24 mouse cellular contexts compared by ENCODE assay signal in the genomic region with DNA sequence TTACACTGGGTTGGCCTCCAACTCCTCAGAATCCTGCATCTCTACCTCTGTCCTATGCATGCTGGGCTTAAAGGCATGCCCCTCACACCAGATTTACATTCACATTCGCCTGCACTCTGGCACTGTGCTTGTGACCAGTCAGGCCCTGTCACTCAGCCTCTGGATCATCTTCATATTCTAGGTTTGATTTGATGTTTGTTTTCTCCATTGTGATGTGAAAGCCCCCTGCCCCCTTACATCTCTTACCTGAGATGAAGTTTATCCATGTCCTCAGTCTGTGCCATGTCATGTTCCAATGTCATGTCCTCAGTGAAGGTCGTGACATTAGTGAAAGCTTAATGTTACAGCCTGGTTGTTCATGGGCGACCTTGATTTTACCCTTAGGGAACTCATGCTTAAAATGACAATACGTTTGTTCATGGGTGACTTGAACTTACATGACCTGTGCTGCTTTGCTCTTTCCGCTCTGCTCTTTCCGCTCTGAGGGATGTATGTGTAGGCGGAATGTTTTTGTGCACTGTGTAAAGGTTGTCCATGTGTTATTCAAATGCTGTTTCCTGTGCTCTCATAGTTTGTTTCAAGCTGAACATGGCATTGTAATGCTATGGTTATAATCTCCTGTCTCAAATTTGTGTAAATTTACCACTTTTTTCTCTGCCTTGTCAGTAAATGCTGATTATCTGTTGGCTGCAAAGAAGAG.
A peak's percentile ranks its signal among the peaks of the same experiment; 100 is the strongest.
DNase-seq lines count a peak whose midpoint lies in the region; ATAC-seq and TF ChIP-seq lines count a peak whose summit lies in the region.
"Had no signal": no experiment of that assay in that cellular context is flagged by ENCODE, and none has a peak within 500 bp of the region (broad histone marks: within the 10 kb centered on the region; RNA-seq: fewer than 3 reads in every experiment).

No protein-coding gene starts in this region.

- no peaks in the 10 kb centered on the region for H3K27me3 ChIP-seq in forebrain, embryonic 11.5 days (ENCODE audit: control insufficient read depth, insufficient read depth, low read length)
- H3K27me3 ChIP-seq: embryonic facial prominence, embryonic 13.5 days; forebrain, embryonic 15.5 days; limb, embryonic 13.5 days; lung, embryonic 15.5 days; neural tube, embryonic 15.5 days had no signal

- H3K4me3 ChIP-seq in lung, adult 2 months (replicated peaks; ENCODE audit: extremely low read depth, low read depth, low read length) = no peak overlapping the region
- no peak overlapping the region for H3K4me3 ChIP-seq in forebrain, embryonic 11.5 days (ENCODE audit: low read depth, low read length)
- H3K4me3 ChIP-seq: embryonic facial prominence, embryonic 13.5 days; forebrain, embryonic 15.5 days; heart, embryonic 10.5 days; hindbrain, embryonic 10.5 days; layer of hippocampus, adult 2 months; limb, embryonic 13.5 days; liver, embryonic 13.5 days; lung, embryonic 15.5 days; myocyte; neural tube, embryonic 15.5 days had no signal

- no peak for TF ChIP-seq POLR2A in lung, adult 2 months (IDR thresholded peaks at IDR 0.05; ENCODE audit: borderline replicate concordance, extremely low read depth, low read depth, low read length)

- no peak for TF ChIP-seq CTCF in lung, adult 2 months (IDR thresholded peaks at IDR 0.05; ENCODE audit: insufficient read depth, low read length)

- no peaks in the 10 kb centered on the region for H3K9me3 ChIP-seq in forebrain, embryonic 11.5 days (ENCODE audit: control insufficient read depth, low read length)
- H3K9me3 ChIP-seq: embryonic facial prominence, embryonic 13.5 days; forebrain, embryonic 15.5 days; heart, embryonic 10.5 days; hindbrain, embryonic 10.5 days; limb, embryonic 13.5 days; liver, embryonic 13.5 days; lung, embryonic 15.5 days; neural tube, embryonic 15.5 days had no signal

- no peak for ATAC-seq in forebrain, embryonic 11.5 days (replicated peaks; ENCODE audit: low FRiP score)
- ATAC-seq: forebrain, embryonic 15.5 days; hindbrain, postnatal 0 days had no signal

- no peaks in the 10 kb centered on the region for H3K36me3 ChIP-seq in forebrain, embryonic 11.5 days (ENCODE audit: control insufficient read depth, insufficient read depth, low read length)
- H3K36me3 ChIP-seq: embryonic facial prominence, embryonic 13.5 days; forebrain, embryonic 15.5 days; heart, embryonic 10.5 days; hindbrain, embryonic 10.5 days; limb, embryonic 13.5 days; liver, embryonic 13.5 days; lung, embryonic 15.5 days; neural tube, embryonic 15.5 days had no signal

- H3K9ac ChIP-seq in forebrain, embryonic 11.5 days (ENCODE audit: low read length) = no peak overlapping the region
- H3K9ac ChIP-seq: embryonic facial prominence, embryonic 13.5 days; forebrain, embryonic 15.5 days; limb, embryonic 13.5 days; liver, embryonic 13.5 days; lung, embryonic 15.5 days; neural tube, embryonic 15.5 days had no signal

- H3K4me2 ChIP-seq in forebrain, embryonic 11.5 days (ENCODE audit: low read depth, low read length, severe bottlenecking) = no peak overlapping the region
- H3K4me2 ChIP-seq: embryonic facial prominence, embryonic 13.5 days; forebrain, embryonic 15.5 days; limb, embryonic 13.5 days; liver, embryonic 13.5 days; lung, embryonic 15.5 days; neural tube, embryonic 15.5 days had no signal

- DNase-seq in embryo, embryonic 10 days (ENCODE audit: low spot score) = peak; percentile 35
- no peak for DNase-seq in embryo, embryonic 9.5 days (ENCODE audit: extremely low spot score)
- DNase-seq in lung, postnatal 25 days (ENCODE audit: low spot score) = peak; percentile 40
- no peak for DNase-seq in lung, adult 2 months
- peak; percentile 71 for DNase-seq in CD4-positive helper T cell, adult 2 months (ENCODE audit: low read depth, low spot score)
- peak; percentile 70 for DNase-seq in induced T-regulatory cell, adult 2 months (ENCODE audit: low read depth)
- no peak for DNase-seq in forebrain, embryonic 11.5 days (ENCODE audit: low spot score)
- no peak for DNase-seq in ovary, postnatal 14 days (ENCODE audit: low spot score)
- DNase-seq: cerebellum, adult 2 months; gastrocnemius, postnatal 25 days; kidney, adult 18-20 months; layer of hippocampus, postnatal 36 days; liver, embryonic 13.5 days; midbrain, embryonic 14.5 days had no signal

- H3K4me1 ChIP-seq in lung, adult 2 months (ENCODE audit: control insufficient read depth, insufficient read depth, low read length) = peaks cover 5% of the 10 kb centered on the region
- no peaks in the 10 kb centered on the region; the same call in 1 of the 2 replicates for H3K4me1 ChIP-seq in forebrain, embryonic 11.5 days (replicated peaks; ENCODE audit: control insufficient read depth, insufficient read depth, low read length)

- 78% methylated on average over 7 of the region's 7 CpGs for WGBS in lung, adult 2 months
- WGBS in forebrain, embryonic 11.5 days = 61% methylated on average over 7 of the region's 7 CpGs

- no peak overlapping the region for H3K27ac ChIP-seq in forebrain, embryonic 11.5 days (ENCODE audit: low read depth, low read length)
- H3K27ac ChIP-seq: embryonic facial prominence, embryonic 13.5 days; forebrain, embryonic 15.5 days; heart, embryonic 10.5 days; hindbrain, embryonic 10.5 days; hindbrain, postnatal 0 days; layer of hippocampus, adult 2 months; limb, embryonic 13.5 days; liver, embryonic 13.5 days; lung, embryonic 15.5 days; neural tube, embryonic 15.5 days had no signal

Comparison
In these comparisons a context has a peak if more than half of its experiments do, and no peak if none do; other contexts are left out.
1. DNase-seq: peak in embryo, embryonic 10 days (single experiment), lung, postnatal 25 days (single experiment), CD4-positive helper T cell, adult 2 months (single experiment) and induced T-regulatory cell, adult 2 months (single experiment); none in embryo, embryonic 9.5 days (single experiment), lung, adult 2 months (single experiment), forebrain, embryonic 11.5 days (single experiment) and ovary, postnatal 14 days (single experiment).